Mouse (Mus musculus): ENCODE results near the gene Pttg1ip.

- TF ChIP-seq ZC3H11A (IDR thresholded peaks at IDR 0.05; ENCODE audit: borderline replicate concordance, low read depth, low read length) (no peak), HCFC1 (IDR thresholded peaks at IDR 0.05; ENCODE audit: borderline replicate concordance, insufficient read depth, low read length) (no peak), CHD2 (IDR thresholded peaks at IDR 0.05; ENCODE audit: low read depth, low read length) (no peak), MAFK (IDR thresholded peaks at IDR 0.05; ENCODE audit: insufficient read depth, low read depth, low read length) (no peak), ZNF384 (IDR thresholded peaks at IDR 0.05; ENCODE audit: low read depth, low read length) (no peak)
Observed at GRCm38 (mm10) chr10:77532020-77532413, 49.5 kb upstream of the Pttg1ip start.
